Mouse (Mus musculus): ENCODE data around the gene Etfa. TPM values are rescaled to one million over a fixed set of nuclear protein-coding genes. Genes with fewer than 3 reads are reported as not detected.

Etfa gene
- 100 to 1,000 TPM; 123 to 175 (median 136) TPM for polyA plus RNA-seq (2017; shearing (Covaris generic))

DNA sequence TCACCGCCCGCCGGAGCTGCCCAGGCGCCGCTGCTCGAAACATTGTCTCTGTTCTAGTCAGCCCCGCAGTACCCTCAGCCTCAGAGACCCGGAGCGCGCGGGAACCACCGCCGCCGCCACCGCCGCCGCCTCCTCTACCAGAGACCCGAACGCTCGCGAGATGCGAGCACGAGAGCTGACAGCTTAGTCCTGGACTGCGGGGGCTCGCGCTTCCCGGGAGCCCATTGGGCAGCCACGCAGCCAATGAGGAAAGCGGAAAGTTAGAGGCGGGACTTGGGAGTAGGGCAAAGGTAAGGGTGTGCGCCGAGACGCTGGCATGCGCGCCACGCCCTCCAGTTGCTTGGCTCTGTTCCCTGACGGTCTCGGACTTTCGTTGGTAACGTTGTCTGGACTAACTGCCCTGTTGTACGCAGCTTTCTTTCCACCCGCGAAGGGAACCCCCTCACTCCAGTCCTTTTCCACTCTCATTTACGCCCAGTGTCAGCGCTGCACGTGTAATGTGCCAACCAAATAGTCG is at the start of gene Etfa:
TSS of gene Etfa (minus strand) at position 217 of the 517 bp plus-strand sequence.
- ATAC-seq = peak; percentile 100

DNA sequence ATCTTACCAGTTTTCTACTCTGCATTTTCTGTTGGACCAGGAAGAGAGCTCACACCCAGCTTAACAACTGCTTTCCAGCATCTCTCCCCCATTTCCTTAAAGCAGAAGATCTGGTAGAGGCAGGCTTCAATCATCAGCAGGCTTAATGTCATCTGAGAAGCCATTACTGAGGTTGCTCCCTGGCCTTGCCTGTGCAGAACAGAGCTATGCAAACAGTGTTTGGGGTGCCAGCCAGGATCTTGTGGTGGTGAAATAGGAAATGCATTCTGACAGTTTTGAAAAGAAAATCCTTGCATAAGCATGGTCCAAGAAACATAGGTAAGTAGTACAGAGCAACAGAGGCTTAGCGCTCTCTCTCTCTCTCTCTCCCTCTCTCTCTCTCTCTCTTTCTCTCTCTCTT is 48.9 kb upstream of the Etfa start:
- ATAC-seq = no peak

DNA sequence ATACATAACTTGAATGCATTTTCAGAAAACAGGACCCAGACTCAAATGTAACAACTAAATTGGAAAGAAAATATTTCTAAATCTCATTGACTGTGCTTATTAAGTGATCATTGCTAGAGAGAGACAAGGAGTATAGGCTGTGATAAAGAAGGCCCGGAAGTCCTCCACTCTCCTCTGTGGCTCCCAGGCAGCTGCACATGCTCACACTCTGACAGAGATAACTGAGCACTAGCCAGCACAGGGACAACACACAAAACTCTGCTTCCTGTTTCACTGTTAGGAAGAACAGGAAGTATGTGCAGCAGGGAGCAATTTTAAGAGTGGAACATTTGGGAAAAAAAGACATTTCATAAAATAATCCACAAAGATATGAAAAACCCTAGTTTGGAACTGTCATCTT is 42.9 kb upstream of the Etfa start:
- ATAC-seq = no peak

DNA sequence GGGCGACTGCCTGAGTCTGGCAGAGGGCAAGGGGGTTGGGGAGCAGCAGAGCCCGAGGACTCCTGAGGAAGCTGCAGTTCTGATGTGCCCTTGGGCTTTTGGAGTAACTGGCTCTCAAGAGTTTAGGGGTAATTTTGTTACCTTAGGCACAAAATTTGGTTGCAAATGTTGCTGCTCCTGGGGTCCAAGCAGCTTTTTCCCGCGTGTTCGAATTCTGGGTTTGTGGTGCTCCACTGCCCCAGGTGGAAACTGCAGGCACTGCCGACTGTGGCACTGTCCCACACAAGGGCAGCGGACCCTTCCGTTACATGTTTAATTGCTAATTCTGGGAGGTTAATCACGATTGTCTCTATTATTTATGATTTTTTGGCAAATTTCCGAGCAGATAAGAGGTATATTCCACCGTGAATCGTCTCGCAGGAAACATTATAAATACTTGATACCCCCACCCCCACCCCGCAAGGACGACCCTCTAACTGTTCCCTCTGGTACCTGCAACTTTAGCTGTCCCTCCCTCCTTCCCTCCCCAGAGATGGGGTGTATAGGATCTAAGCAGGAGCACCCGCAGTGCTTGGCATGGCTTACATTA is 37.4 kb upstream of the Etfa start:
- no peak for ATAC-seq

DNA sequence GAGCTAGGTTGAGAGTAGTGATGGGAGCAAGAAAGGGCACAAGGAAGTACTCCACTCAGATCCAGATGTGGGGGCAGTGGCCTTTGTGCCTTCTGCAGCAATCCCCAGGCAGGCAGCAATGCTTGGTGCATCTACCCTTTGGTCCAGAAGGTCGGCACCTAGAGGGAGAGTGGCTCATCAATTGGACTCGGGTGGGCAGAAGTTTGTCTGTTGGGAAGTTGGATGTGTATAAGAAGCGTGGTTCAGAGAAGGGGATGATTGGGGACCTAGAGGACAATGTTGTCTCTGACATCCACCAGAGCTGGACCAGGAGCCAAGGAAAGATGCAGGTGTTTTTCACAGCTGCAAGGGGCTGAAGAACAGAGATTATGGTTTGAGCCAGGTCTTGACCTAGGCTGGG is 36.8 kb upstream of the Etfa start:
- ATAC-seq = no peak

DNA sequence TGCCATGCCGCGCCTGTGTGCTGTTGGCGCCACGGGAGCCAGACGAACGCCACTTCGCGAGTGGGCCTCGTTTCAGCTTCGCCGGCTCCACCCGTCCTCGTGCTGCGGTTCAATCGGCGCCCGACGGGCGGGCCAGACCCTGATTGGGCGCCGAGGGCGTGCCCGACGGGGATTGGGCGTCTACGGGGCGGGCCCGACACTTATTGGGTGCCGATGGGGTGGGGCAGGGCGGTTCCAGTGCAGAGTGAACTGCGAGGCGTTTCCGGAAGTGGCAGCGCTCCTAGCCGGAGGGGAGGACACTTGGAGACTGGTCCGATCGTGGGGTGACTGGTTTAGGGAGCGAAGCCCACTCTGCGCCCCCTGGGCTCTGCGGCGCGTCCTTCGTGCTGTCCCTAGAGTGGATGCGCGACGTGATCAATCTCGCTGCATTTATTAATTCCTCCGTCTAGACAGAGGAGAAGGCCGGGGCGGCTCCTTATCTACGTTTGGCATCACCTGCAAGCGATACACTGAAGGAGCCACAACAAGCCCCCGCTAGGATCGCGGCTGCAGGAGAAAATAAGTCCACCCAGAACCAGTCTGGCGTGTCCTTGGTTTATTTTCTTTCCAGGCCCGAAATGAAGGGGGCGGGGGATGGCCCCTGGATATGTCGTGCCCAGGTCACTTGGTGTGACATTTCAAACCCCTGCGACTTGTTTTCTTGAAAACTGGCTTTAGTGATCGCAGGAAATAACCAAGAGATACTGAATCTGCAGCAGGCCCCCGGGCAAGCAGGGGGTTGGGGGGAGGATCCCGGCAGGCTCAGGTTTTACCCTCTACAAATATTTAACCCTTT is 34.4 kb upstream of the Etfa start:
- peak; percentile 26 for ATAC-seq

DNA sequence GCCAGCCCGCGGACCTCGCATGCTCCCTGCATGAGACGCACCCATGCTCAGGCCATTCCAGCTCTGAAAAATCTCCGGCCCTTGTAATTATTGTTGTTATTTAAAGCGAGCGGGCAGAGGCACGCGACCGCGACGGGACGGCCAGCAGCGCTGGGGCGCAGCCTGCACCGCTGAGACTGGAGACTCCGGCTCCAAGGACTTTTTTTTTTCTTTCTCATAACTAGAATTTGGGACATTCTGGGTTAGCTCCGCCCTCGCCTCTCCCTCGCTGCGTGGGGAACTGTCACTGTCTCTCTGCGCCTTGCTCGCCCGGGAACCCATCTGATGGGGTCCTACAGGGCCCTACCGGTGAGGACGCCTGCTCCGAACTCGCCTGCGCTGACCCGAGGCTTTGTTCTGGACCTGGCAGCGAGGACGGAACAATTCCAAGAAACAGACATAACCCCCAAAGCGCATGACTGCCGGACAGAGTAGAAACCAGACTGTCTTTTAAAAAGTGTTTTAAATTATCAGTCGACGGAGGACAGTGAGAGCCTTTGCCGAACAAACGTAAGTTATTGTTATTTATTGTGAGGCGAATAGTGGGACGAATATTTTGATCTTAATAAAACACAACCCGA is 33.6 kb upstream of the Etfa start:
- no peak for ATAC-seq

DNA sequence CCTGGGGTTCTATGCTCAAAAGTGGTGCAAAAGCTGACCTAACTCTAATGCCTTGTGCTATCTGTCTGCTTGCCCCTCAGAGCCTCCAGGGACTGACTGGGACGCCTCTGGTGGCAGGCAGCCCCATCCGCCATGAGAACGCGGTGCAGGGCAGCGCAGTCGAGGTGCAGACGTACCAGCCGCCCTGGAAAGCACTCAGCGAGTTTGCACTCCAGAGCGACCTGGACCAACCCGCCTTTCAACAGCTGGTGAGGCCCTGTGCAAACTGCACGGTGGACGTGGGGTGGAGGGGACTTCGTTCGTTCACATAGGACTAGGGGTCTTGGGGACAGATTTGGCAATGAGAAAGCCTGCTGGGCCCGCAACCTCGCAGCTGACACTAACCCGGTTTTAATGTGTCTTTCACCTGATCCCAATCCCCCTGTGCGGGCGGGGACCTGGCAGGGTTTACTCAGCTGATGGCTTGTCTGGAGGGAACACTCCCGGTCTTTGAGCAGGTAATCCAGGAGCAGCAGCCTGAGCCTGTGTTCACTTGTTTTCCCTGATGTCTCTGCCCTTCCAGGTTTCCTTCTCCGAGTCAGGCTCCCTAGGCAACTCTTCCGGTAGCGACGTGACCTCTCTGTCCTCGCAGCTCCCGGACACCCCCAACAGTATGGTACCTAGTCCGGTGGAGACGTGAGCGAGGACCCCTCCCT is 33.0 kb upstream of the Etfa start:
- ATAC-seq = no peak

DNA sequence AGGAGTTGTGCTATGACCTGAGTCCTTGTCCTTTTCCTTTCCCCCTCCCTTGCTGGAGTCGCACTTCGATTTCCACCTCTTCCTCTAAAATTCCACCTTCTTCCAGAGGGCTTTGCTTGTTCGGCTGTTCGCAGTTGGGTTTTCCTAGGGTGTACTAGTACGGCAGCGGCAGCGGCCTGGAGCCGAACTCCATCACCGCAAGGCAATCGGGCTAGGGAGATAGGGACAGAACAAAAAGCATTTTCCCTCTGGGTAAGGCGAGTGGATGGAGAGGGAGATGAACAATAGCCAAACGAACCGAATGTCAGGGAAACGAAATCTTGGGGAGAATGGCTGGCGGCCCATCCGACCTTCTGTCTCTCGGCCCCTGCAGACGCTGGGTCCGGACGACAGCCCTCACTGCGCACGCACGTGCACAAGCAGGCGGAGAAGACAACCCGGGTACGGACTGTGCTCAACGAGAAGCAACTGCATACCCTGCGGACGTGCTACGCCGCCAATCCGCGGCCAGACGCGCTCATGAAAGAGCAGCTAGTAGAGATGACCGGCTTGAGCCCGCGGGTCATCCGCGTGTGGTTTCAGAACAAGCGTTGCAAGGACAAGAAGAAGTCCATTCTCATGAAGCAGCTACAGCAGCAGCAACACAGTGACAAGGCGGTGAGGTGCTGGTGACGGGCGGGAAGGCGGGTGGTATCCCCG is 31.8 kb upstream of the Etfa start:
- ATAC-seq = no peak

DNA sequence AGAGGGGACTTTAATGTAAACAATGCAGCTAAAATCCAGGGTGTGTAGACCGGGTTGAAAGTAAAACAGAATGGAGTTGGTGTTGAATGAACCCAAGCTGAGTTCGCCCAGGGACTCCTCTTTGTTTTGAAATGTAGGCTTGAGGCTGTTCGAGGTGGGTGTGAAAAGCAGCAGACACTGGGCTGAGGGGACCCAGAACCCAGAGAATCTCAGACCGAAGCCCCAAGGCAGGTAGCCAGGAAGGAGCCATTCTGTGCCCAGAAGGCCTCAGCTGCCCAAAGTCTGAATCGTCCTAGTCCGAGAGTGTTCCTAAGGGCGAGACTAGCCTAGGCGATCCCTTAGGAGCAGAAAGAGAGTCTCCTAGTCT is 31.3 kb upstream of the Etfa start:
- no peak for ATAC-seq

DNA sequence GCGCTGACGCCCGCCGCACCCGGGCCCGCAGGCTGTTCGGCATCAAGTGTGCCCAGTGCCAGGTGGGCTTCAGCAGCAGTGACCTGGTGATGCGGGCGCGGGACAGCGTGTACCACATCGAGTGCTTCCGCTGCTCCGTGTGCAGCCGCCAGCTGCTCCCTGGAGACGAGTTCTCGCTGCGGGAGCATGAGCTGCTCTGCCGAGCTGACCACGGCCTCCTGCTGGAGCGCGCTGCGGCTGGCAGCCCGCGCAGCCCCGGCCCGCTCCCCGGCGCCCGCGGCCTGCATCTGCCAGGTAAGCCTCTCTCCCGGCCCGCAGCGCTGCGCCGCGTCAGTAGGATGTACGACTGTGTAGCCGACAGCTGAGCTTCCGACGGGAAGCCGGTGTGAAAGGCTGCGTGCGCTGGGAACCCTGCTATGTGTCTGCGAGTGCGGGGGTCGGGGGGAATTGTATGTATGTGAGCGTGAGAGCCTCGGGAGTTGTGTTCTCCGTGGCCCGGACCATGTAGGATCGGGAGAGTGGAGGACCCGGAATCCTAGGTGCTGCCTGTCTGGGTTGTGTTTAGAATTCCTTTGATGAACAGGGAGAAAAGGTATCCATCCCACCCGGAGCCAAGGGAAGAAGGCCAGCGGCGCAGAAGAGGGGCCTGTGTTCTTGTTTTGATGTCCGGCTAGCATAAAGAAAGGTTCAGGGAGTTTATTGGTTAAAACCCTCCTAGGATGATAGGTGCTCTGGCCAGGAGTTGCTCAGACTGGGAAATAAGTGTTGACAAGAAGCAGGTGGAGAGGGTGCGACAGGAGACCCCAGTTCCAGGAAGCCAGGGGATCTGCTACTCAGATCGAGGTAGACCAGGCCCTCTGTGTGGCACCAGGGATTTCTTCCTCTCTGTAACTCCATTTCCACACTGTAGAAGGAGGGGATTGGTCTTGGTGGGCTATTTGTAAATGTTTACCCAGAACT is 30.6 kb upstream of the Etfa start:
- peak; percentile 20 for ATAC-seq

DNA sequence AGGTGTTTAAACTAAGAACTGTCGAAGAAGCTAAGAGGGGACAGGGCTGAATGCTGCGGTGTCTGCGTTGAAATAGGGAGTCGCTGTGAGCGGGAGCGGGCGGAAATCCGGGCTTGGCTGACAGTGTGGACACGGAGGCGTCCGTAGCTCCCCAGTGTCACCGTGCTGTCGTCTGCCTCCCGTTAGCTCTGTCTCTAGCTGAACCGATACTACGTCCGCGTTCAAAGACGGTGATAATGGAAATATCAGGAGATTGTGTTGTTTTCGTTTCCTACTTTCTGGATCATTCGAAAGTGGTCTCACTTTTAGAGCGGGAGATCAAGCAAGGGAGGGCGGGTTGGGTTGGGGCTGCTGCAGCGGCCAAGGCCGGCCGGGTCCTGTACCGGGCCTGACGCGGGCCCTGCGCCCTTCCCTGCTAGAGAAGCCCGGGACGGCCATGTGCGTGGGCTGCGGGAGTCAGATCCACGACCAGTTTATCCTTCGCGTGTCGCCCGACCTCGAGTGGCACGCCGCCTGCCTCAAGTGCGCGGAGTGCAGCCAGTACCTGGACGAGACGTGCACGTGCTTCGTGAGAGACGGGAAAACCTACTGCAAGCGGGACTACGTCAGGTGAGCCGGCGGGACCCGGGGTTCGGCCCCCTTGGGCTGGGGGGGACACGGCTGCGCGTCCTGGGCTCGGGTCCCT is 29.8 kb upstream of the Etfa start:
- no peak for ATAC-seq

DNA sequence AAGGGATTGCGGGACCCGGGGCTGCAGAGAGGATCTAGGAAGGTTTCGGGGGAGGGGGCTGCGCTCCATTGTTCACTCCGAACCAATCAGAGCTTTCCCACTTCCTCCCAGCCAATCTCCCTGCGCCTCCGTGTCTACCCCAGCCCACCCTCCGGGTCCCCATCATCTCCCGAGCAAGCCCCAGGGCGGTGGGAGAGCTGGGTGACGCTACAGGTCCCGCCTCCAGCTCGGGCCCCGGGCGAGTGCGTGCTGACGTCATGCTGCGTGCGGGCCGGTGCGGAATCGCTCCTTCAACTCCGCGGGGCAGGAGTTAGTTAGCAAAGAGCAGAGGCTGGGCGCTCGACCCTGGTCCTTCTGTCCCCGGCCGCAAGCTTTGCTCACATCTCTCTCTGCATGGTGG is 28.8 kb upstream of the Etfa start:
- ATAC-seq = peak; percentile 63

DNA sequence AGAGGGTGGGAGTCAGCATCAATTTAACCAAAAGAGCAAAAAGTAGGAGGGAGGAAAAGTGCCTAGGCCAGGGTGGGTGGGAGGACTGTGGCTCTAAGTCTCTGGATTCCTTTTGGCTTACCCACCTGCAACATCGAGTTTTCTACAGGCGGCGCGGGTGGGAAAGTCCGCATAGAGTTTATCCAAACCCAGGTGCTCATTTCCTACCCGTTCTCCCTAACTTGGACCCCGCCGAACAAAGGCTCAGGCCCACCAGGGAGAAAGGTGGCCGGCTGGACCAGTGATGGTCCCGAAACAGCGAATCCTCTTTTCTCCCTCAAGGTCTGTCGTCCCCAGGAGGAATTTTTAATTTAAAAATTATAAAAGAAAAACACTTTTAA is 28.3 kb upstream of the Etfa start:
- ATAC-seq = no peak

DNA sequence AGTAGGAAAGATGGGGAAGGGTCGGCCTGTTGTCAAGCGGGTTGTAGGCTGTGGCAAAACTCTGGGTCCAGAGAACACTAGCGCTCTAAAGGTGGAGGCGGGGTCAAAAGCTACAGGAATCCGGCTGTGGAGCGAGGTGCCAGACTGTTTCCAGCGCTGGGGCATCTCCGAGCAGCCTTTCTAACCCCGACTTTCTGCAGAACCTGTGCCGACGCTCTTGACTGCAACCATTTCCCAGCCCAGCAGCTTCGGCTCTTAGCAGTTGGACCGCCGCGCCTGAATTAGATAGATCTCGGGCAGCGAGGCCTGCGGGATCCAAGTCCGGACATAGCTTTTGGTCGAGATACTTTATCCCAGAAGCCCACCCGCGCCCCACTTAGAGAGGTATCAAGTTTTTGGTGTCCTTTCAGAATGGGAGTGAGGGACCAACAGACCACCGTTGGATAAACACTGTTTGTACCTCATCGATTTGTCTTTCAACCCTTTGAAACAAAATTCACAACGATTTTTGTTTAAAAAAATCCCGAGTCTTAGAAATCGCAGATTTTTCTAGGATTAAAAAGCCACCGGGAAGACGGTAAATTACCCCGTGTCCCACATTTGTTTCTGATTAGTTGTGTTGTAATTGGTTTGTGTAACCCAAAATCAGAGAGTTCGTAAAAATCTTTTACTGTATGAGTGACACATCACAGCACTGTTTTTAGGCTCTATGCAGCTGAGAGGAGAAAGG is 27.8 kb upstream of the Etfa start:
- no peak for ATAC-seq

DNA sequence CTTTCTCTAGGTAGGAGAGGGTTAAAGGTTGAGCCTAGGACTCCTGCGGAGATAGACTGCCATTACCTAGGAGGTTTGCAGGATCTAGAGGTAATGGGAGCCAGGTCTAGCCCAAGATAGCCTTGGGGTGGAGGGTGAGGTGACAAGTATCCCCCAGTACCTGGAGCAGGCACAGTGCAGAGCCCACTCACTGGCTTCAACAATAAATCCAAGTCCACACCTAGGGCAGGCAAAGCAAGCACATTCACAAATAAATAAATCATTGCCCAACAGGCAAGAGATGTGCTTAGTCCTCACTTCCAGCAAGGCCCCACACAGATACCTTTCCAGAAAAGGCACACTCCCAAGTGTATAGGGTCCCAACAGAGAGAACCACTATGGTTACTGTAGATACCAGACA is 27.0 kb upstream of the Etfa start:
- no peak for ATAC-seq

DNA sequence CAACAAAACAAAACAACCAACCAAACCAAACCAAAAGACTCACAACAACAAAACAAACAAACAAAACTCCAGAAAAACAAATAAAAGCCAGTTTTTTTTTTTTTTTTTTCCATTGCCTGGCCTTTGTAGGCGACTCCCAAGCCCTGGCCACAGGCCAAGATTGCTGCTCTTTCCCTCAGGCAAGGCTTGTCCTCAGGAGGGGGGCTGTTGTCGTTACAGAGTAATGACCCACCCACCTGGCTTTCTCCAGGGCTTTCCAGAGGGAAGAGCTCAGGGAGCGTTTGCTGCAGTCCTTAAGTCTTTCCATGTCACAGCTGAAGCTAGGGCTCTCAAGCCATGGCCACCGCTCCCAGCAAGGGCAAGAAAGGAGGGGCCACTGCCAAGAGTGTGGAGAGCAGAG is 26.3 kb upstream of the Etfa start, which contains the start of gene Isl2:
TSS of gene Isl2 (plus strand) at position 296 of the 400 bp plus-strand sequence.
- ATAC-seq = no peak

DNA sequence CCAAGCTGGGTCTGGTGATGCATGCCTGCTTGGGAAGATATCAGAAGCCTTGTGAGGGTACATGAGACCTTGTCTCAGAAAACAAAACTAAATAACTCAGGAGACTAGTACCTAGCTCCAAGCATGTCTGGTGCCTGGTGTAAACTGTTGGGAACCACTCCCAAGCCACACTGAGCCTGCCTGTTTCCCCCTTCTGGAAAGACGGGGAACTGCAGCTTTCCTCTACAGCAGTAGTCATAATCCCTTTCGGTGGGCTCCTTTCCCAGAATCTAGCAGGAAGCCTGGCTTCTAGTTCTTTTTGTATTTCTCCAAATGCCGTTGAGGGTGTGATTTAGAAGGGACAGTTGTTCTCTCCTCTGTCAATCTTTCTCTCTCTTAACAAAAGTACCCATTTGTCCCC is 23.9 kb upstream of the Etfa start:
- ATAC-seq = no peak

DNA sequence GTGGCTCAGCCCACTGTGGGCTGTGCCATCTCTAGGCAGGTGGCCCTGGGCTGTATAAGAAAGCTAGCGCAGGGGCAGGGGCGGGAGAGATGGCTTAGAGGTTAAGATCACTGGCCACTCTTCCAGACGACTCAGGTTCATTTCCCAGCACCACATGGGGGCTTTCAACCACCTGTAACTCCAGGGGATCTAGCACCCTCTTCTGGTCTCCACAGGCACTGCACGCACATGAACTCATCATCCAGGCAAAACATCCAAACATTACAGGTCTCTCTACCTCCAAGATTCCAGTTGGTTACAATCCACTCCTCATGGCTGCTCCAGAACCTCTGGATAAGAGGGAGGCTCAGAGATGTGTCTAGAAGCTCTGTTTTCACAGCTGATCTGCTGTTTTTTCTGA is 13.7 kb upstream of the Etfa start:
- no peak for ATAC-seq

DNA sequence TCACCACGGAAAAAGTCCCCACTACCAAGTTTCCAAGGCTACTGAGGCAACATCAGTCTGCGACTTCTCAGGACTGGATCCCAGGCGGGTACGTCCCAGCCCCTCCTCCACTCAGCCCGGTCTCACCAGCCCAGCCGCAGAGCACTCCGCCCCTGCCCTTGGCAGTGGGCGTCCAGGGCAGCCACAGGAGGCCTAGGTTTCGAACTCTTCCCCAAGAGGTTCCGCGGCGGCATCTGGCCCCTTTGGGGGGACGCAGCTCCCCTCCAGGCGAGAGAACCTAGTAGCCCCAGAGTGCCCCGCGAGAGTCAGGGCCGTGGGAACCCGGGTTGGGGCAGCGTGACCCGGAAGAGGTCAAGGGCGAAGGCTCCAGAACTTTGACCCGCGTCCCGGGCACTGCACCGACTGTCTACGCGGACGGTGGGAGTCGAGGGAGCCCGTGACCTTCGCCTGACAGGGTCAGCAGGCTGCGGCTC is 486 bp downstream of the Etfa start:
- ATAC-seq = peak; percentile 26
